Mouse (Mus musculus) kidney, embryonic 14.5 days (tissue): ENCODE measurements around the gene Gpt2. TPM values are rescaled to one million over a fixed set of nuclear protein-coding genes. Genes with fewer than 3 reads are reported as not detected.

Experiments
- ATAC-seq: fragments of 200-750 bp; cut with Nextera tagmentation; 2 replicates; pipeline ENCODE4 v1.8.0; 2017; ENCODE audit warnings: moderate number of reproducible peaks, mild to moderate bottlenecking, moderate TSS enrichment, moderate library complexity; ENCODE audit not compliant: low FRiP score, low TSS enrichment
- H3K27ac ChIP-seq: fragments of 300-500 bp; sonication (generic); 2 replicates; pipeline ENCODE4 v1.5.1; 2014; ENCODE audit warnings: low read depth, mild to moderate bottlenecking, low read length, moderate library complexity, mixed read lengths
- H3K27me3 ChIP-seq: fragments of 300-500 bp; sonication (generic); 2 replicates; pipeline ENCODE4 v1.6.1; 2014; ENCODE audit warnings: mild to moderate bottlenecking, low read length; ENCODE audit not compliant: control insufficient read depth, insufficient read depth
- H3K36me3 ChIP-seq: fragments of 300-500 bp; sonication (generic); 2 replicates; pipeline ENCODE4 v1.6.1; 2014; ENCODE audit warnings: low read length, mixed read lengths; ENCODE audit not compliant: control insufficient read depth, insufficient read depth
- H3K4me1 ChIP-seq: fragments of 300-500 bp; sonication (generic); 2 replicates; pipeline ENCODE4 v1.6.1; 2014; ENCODE audit warnings: low read length, mixed read lengths; ENCODE audit not compliant: control insufficient read depth, insufficient read depth
- H3K4me2 ChIP-seq: fragments of 300-500 bp; sonication (generic); replicated peaks from 2 replicates; pipeline ENCODE4 v1.6.1; 2014; ENCODE audit warnings: low read depth, mild to moderate bottlenecking, low read length
- H3K4me3 ChIP-seq: fragments of 300-500 bp; sonication (generic); 2 replicates; pipeline ENCODE4 v1.5.1; 2014; ENCODE audit warnings: mild to moderate bottlenecking, low read length
- H3K9ac ChIP-seq: fragments of 300-500 bp; sonication (generic); 2 replicates; pipeline ENCODE4 v1.6.1; 2014; ENCODE audit warnings: low read depth, mild to moderate bottlenecking, low read length, moderate library complexity
- H3K9me3 ChIP-seq: fragments of 300-500 bp; sonication (generic); 2 replicates; pipeline ENCODE4 v1.6.1; 2016; ENCODE audit warnings: low read length; ENCODE audit not compliant: control insufficient read depth
- WGBS: fragments of 180-500 bp; shearing (Covaris S2); extraction: QIAGEN DNeasy Blood & Tissue Kit; methylation state at CpG from one replicate; pipeline ENCODE4 v1.1.7; 2014; 5-methylcytosine and 5-hydroxymethylcytosine counted together
- polyA plus RNA-seq: library from polyadenylated mRNA; unstranded; fragments of >200 nt; fragmentation: Nextera tagmentation; extraction: Ambion mirVana; gene quantifications from 2 replicates; pipeline ENCODE4 v1.2.1, GENCODE M21; 2014

Gpt2 gene
- polyA plus RNA-seq, 1 experiment from 2014 or later, result 21.6 TPM

DNA sequence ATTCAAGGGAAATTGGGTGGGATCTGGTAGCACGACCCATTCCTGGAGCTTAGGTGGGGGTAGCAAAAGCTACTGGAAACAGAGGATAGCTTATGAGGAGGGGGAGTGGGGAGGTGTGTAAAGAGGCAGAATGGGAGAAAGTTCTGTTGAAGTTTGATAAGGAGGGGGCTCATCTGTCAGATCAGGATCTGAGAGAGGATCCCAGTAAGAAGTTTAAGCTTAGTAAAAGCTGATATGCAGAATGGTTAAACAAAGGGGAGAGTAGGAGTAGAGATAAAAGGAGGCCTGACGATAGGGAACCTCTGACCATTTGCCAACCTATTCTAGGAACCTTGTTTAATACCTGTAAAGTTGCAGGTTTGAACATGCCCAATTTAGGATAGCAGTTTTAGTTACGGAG is 72.8 kb downstream of the Gpt2 start:
- no peak for ATAC-seq
- no peak overlapping the region for H3K4me3 ChIP-seq
- 82% methylated on average over 3 of the region's 3 CpGs for WGBS

GRCm38 (mm10) chr8:85567801-85568200 is 75.4 kb downstream of the Gpt2 start:
- Histone ChIP-seq H3K4me1 (no peaks in the 10 kb centered on the region), H3K36me3 (no peaks in the 10 kb centered on the region), H3K9me3 (no peaks in the 10 kb centered on the region), H3K27me3 (no peaks in the 10 kb centered on the region), H3K4me3 (no peak overlapping the region), H3K9ac (no peak overlapping the region), H3K4me2 (no peak overlapping the region), H3K27ac (no peak overlapping the region)
- 84% methylated on average over 2 of the region's 2 CpGs for WGBS
- ATAC-seq, result no peak

More for the DNA sequence above, 72.8 kb downstream of the Gpt2 start:
- H3K4me1 ChIP-seq, result no peaks in the 10 kb centered on the region
- no peaks in the 10 kb centered on the region for H3K9me3 ChIP-seq
- H3K36me3 ChIP-seq, result no peaks in the 10 kb centered on the region
- H3K4me2 ChIP-seq, result no peak overlapping the region
- no peak overlapping the region for H3K27ac ChIP-seq
- no peaks in the 10 kb centered on the region for H3K27me3 ChIP-seq
- H3K9ac ChIP-seq, result no peak overlapping the region

DNA sequence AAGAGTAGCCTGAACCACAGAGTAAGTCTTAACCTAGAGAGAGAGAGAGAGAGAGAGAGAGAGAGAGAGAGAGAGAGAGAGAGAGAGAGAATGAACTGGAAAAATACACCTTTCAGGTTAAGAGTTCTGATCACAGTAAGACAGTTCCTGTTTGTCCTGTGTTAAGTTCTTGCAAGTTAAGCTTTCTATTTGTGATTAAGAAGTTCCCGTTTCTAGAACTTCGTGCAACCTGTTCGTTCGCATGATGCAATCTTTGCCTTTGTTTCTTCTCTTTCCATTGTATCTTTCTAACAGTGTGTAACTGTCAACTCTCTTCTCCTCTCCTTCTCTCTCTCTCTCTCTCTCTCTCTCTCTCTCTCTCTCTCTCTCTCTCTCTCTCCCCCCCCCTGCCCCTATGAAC is 78.1 kb downstream of the Gpt2 start:
- no peak overlapping the region for H3K9ac ChIP-seq
- H3K4me1 ChIP-seq, result no peaks in the 10 kb centered on the region
- H3K36me3 ChIP-seq, result no peaks in the 10 kb centered on the region
- H3K4me2 ChIP-seq, result no peak overlapping the region
- H3K9me3 ChIP-seq, result no peaks in the 10 kb centered on the region
- H3K27ac ChIP-seq, result no peak overlapping the region
- no peaks in the 10 kb centered on the region for H3K27me3 ChIP-seq
- H3K4me3 ChIP-seq, result no peak overlapping the region
- ATAC-seq, result no peak
- 88% methylated on average over 4 of the region's 4 CpGs for WGBS

- Histone ChIP-seq H3K9ac (no peak overlapping the region), H3K27ac (no peak overlapping the region), H3K4me2 (no peak overlapping the region), H3K4me1 (no peaks in the 10 kb centered on the region), H3K27me3 (no peaks in the 10 kb centered on the region), H3K4me3 (no peak overlapping the region), H3K9me3 (no peaks in the 10 kb centered on the region), H3K36me3 (no peaks in the 10 kb centered on the region)
- 85% methylated on average over 2 of the region's 2 CpGs for WGBS
- ATAC-seq, result no peak
Observed at GRCm38 (mm10) chr8:85573972-85574496, 81.7 kb downstream of the Gpt2 start.

Other genes with a start within 250 kb of the Gpt2 start
- gene Orc6, start 192.9 kb upstream of the Gpt2 start, polyA plus RNA-seq, result 136 and 170 TPM in 2 replicates
- gene Vps35, start 192.8 kb upstream of the Gpt2 start, polyA plus RNA-seq, result 108 and 137 TPM in 2 replicates
- gene Mylk3, start 106.2 kb upstream of the Gpt2 start, polyA plus RNA-seq, result 0.71 and 1.7 TPM in 2 replicates
- 42.9 and 44.8 TPM in 2 replicates for gene 4921524J17Rik, start 59.7 kb upstream of the Gpt2 start, polyA plus RNA-seq
- gene Dnaja2, start 62.8 kb downstream of the Gpt2 start, polyA plus RNA-seq, result 139 and 173 TPM in 2 replicates
- gene Neto2, start 208.3 kb downstream of the Gpt2 start, polyA plus RNA-seq, result 23.0 and 31.6 TPM in 2 replicates